Mouse (Mus musculus) thymus, adult 2 months (tissue): ENCODE results near the gene Eipr1.

Source experiments
- CTCF ChIP-seq: fragments of 200-500 bp; IDR thresholded peaks from 2 replicates; pipeline ENCODE4 v1.5.1; 2012; ENCODE audit warnings: mild to moderate bottlenecking, control low read depth, low read length, moderate library complexity, borderline replicate concordance; ENCODE audit not compliant: control insufficient read depth, poor library complexity, insufficient read depth; ENCODE audit errors: extremely low read depth
- POLR2A ChIP-seq: fragments of 200-500 bp; IDR thresholded peaks from 2 replicates; pipeline ENCODE4 v1.6.1; 2012; ENCODE audit warnings: mild to moderate bottlenecking, low read length, control low read depth, moderate library complexity; ENCODE audit not compliant: control insufficient read depth, poor library complexity, insufficient read depth; ENCODE audit errors: extremely low read depth

- TF ChIP-seq POLR2A (no peak), CTCF (no peak)
These were observed 46.4 kb upstream of the Eipr1 start for GRCm38 (mm10) chr12:28705204-28705603.
